Mouse (Mus musculus) bone marrow, adult 2 months (tissue): ENCODE results near the gene Igsf11. TPM values are rescaled to one million over a fixed set of nuclear protein-coding genes. Genes with fewer than 3 reads are reported as not detected.

ENCODE experiments used
- H3K27ac ChIP-seq: fragments of 200-500 bp; 2 replicates; pipeline ENCODE4 v1.5.1; 2012; ENCODE audit warnings: low read depth, mild to moderate bottlenecking, control low read depth, inconsistent platforms, low read length; ENCODE audit not compliant: control insufficient read depth, poor library complexity, insufficient read depth
- H3K4me1 ChIP-seq: fragments of 200-500 bp; 2 replicates; pipeline ENCODE4 v1.6.1; 2011; ENCODE audit warnings: low read length; ENCODE audit not compliant: control insufficient read depth, insufficient read depth
- H3K4me3 ChIP-seq: fragments of 200-500 bp; replicated peaks from 2 replicates; pipeline ENCODE3; 2011; ENCODE audit warnings: mild to moderate bottlenecking, low read depth, low read length, control low read depth; ENCODE audit not compliant: control insufficient read depth
- CTCF ChIP-seq: fragments of 200-500 bp; IDR thresholded peaks from 2 replicates; pipeline ENCODE4 v1.5.1; 2011; ENCODE audit warnings: low read length, control low read depth; ENCODE audit not compliant: control insufficient read depth, insufficient read depth
- POLR2A ChIP-seq: fragments of 200-500 bp; IDR thresholded peaks from 2 replicates; pipeline ENCODE4 v1.6.1; 2011; ENCODE audit warnings: low read depth, mild to moderate bottlenecking, control low read depth, low read length, borderline replicate concordance; ENCODE audit not compliant: control insufficient read depth
- WGBS: fragments of 180-500 bp; shearing (Covaris S2); methylation state at CpG from one replicate; pipeline ENCODE4 v1.1.7; 2018; 5-methylcytosine and 5-hydroxymethylcytosine counted together
- polyA plus RNA-seq: library from polyadenylated mRNA; stranded (reverse); fragments of >200 nt; gene quantifications from 2 replicates; pipeline ENCODE4 v1.2.4, GENCODE M21; 2011; ENCODE audit warnings: low replicate concordance; ENCODE audit not compliant: missing spikeins, insufficient read depth, insufficient read length

The Igsf11 gene
- polyA plus RNA-seq, 1 experiment: 1.2 TPM

GRCm38 (mm10) chr16:38918121-38918520, 25.6 kb downstream of the Igsf11 start:
- TF ChIP-seq POLR2A (no peak), CTCF (no peak)
- Histone ChIP-seq H3K27ac (no peak overlapping the region), H3K4me1 (no peaks in the 10 kb centered on the region), H3K4me3 (no peak overlapping the region)
- WGBS: 73% methylated on average over 2 of the region's 2 CpGs

- Histone ChIP-seq H3K4me3 (no peak overlapping the region), H3K27ac (no peak overlapping the region), H3K4me1 (no peaks in the 10 kb centered on the region)
- 85% methylated on average over 5 of the region's 5 CpGs for WGBS
- TF ChIP-seq POLR2A (no peak), CTCF (no peak)
These were observed 28.0 kb downstream of the Igsf11 start for GRCm38 (mm10) chr16:38920488-38920887.

DNA sequence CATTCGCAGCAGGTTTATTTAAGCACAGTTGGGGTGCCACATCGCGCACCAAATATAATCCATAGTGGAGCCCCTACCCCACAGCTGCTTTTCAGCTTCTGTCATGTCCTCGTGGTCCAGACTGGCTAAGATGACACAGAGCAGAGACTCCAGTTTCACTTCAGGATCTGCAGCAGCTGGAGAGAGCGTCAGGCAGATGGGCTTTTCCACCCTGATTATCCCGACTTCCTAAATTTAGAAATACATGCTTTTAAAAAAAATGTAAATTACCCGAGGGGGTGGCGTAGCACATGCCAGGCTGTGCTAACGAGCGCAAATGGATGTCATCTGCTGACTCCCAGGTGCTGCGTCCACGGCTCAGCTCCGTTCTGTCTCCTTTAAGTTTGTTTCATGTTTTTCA, 32.5 kb downstream of the Igsf11 start:
- H3K4me3 ChIP-seq: no peak overlapping the region
- TF ChIP-seq CTCF (no peak), POLR2A (no peak)
- no peak overlapping the region for H3K27ac ChIP-seq
- H3K4me1 ChIP-seq: no peaks in the 10 kb centered on the region
- WGBS: 80% methylated on average over 13 of the region's 13 CpGs

DNA sequence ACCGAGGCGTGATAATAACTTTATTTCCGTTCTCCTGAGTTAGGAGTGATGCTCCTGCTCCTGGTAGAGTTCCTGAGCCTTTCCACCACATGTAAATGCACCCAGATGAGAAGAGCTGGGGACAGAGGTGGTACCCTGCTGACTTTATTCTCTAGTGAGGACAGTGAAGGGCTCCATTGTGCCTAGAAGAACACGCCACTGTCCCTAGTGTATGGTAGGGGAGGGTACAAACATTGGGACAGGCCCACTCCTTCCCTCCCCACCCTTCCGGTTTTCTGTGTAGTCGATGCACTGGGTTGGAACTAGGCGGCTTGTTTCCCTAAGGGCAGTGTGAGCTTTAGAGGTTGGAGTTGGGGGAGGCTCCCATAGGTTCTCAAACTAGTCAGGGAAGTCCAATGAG, 36.3 kb downstream of the Igsf11 start:
- 84% methylated on average over 7 of the region's 7 CpGs for WGBS
- H3K4me3 ChIP-seq: no peak overlapping the region
- no peak for TF ChIP-seq CTCF
- no peak for TF ChIP-seq POLR2A
- no peak overlapping the region for H3K27ac ChIP-seq
- no peaks in the 10 kb centered on the region for H3K4me1 ChIP-seq

GRCm38 (mm10) chr16:38931519-38931918, 39.0 kb downstream of the Igsf11 start:
- Histone ChIP-seq H3K27ac (no peak overlapping the region), H3K4me3 (no peak overlapping the region), H3K4me1 (no peaks in the 10 kb centered on the region)
- no peak for TF ChIP-seq CTCF
- 81% methylated on average over 6 of the region's 6 CpGs for WGBS

GRCm38 (mm10) chr16:38940805-38941204, 48.3 kb downstream of the Igsf11 start:
- Histone ChIP-seq H3K4me3 (no peak overlapping the region), H3K4me1 (no peaks in the 10 kb centered on the region), H3K27ac (no peak overlapping the region)
- WGBS: 69% methylated on average over 3 of the region's 3 CpGs
- TF ChIP-seq POLR2A (no peak), CTCF (no peak)

GRCm38 (mm10) chr16:38941275-38941674, 48.8 kb downstream of the Igsf11 start:
- Histone ChIP-seq H3K27ac (no peak overlapping the region), H3K4me3 (no peak overlapping the region), H3K4me1 (no peaks in the 10 kb centered on the region)
- TF ChIP-seq POLR2A (no peak), CTCF (no peak)
- WGBS: 87% methylated on average over 6 of the region's 6 CpGs

DNA sequence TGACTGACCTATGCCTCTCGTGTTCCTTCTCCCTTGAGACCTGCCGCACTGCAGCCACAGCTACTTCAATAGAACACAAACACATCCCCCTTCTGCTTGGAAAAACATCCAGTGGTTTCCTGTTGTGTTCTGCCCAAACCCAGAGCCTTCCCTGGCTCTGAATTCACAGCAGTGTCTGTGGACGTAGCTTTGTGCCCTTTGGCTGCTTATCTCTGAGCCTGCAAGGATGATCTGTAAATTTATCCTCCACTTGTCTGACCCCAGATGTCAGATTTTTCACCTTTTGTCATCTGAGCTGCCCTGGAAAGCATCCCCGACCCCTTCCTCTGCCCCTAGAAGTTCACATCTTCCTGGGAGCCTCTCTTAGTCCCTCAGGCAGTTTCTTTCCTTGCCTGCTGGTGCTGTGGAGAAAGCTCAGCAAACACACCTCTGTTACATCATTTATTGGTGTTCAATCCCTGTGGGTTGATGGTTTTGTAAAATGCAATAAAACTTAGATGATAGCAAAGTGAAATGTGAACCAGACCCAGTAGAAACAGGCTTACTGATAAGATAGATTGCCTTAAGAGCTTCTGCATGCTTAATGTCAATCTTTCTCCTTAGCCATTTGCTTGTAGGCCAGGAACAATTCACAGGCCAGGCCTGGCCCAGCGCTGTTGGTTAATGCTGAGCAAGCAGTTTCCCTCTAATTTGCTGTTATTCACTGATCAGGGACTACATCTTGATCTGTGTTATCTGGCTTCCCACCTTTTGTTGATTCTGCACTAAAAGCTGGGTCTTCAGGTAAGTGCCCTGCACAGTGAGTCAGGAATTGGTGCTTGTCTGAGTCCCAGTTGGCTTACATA, 51.5 kb downstream of the Igsf11 start:
- H3K4me3 ChIP-seq: no peak overlapping the region
- 66% methylated on average over 5 of the region's 5 CpGs for WGBS
- H3K27ac ChIP-seq: no peak overlapping the region
- H3K4me1 ChIP-seq: no peaks in the 10 kb centered on the region
- TF ChIP-seq CTCF (no peak), POLR2A (no peak)
